Mouse (Mus musculus) limb, embryonic 14.5 days (tissue): Measurements from ENCODE around the gene Ebf3. TPM values are rescaled to one million over a fixed set of nuclear protein-coding genes. Genes with fewer than 3 reads are reported as not detected.
A peak's percentile ranks its signal among the peaks of the same experiment; 100 is the strongest.

Experiments
- ATAC-seq: fragments of 200-750 bp; cut with Nextera tagmentation; 2 replicates; pipeline ENCODE4 v1.8.0; 2017; ENCODE audit warnings: low read depth, moderate number of reproducible peaks, moderate TSS enrichment; ENCODE audit not compliant: low FRiP score
- DNase-seq: peaks from one replicate; pipeline ENCODE4 v3.0.0-alpha.2; 2015; ENCODE audit warnings: low spot score
- H3K27ac ChIP-seq: fragments of 300-500 bp; sonication (generic); replicated peaks from 2 replicates; pipeline ENCODE4 v1.5.1; 2014; ENCODE audit warnings: low read depth, mild to moderate bottlenecking, low read length, moderate library complexity, mixed read lengths
- H3K27me3 ChIP-seq: fragments of 300-500 bp; sonication (generic); 2 replicates; pipeline ENCODE4 v1.6.1; 2014; ENCODE audit warnings: low read length, mixed read lengths; ENCODE audit not compliant: control insufficient read depth, insufficient read depth
- H3K36me3 ChIP-seq: fragments of 300-500 bp; sonication (generic); 2 replicates; pipeline ENCODE4 v1.6.1; 2014; ENCODE audit warnings: mild to moderate bottlenecking, low read length, moderate library complexity, mixed read lengths; ENCODE audit not compliant: control insufficient read depth, insufficient read depth
- H3K4me1 ChIP-seq: fragments of 300-500 bp; sonication (generic); 2 replicates; pipeline ENCODE4 v1.6.1; 2014; ENCODE audit warnings: antibody characterized with exemption, low read length, mixed read lengths; ENCODE audit not compliant: control insufficient read depth, insufficient read depth
- H3K4me2 ChIP-seq: fragments of 300-500 bp; sonication (generic); replicated peaks from 2 replicates; pipeline ENCODE4 v1.6.1; 2014; ENCODE audit warnings: low read depth, mild to moderate bottlenecking, low read length, moderate library complexity; ENCODE audit not compliant: severe bottlenecking
- H3K4me3 ChIP-seq: fragments of 300-500 bp; sonication (generic); replicated peaks from 2 replicates; pipeline ENCODE4 v1.5.1; 2014; ENCODE audit warnings: low read length
- H3K9ac ChIP-seq: fragments of 300-500 bp; sonication (generic); 2 replicates; pipeline ENCODE4 v1.6.1; 2014; ENCODE audit warnings: mild to moderate bottlenecking, low read depth, low read length, moderate library complexity; ENCODE audit not compliant: severe bottlenecking
- H3K9me3 ChIP-seq: fragments of 300-500 bp; sonication (generic); 2 replicates; pipeline ENCODE4 v1.6.1; 2016; ENCODE audit warnings: low read length; ENCODE audit not compliant: control insufficient read depth
- POLR2A ChIP-seq: fragments of 200-500 bp; IDR thresholded peaks from 2 replicates; pipeline ENCODE4 v1.8.0; 2012; ENCODE audit warnings: inconsistent platforms, mild to moderate bottlenecking, moderate library complexity, borderline replicate concordance; ENCODE audit not compliant: insufficient read depth, insufficient read length; ENCODE audit errors: extremely low read depth
- WGBS: fragments of 180-500 bp; shearing (Covaris S2); extraction: QIAGEN DNeasy Blood & Tissue Kit; methylation state at CpG from one replicate; pipeline ENCODE4 v1.1.7; 2014; 5-methylcytosine and 5-hydroxymethylcytosine counted together
- polyA plus RNA-seq, 2 experiments: library from polyadenylated mRNA; depleted of rRNA in 1 of 2; stranded (reverse) in 1 of 2; unstranded in 1 of 2; fragments of >200 nt; fragmentation: Nextera tagmentation in 1 of 2; extraction: Ambion mirVana in 1 of 2; gene quantifications; 2 replicates each; pipeline versions ENCODE4 v1.2.1 to v1.2.3; 2012 to 2014

The Ebf3 gene
- polyA plus RNA-seq, 2 experiments, result 15.3 to 80.3 TPM

- no peak overlapping the region for H3K4me2 ChIP-seq
- H3K4me1 ChIP-seq, result no peaks in the 10 kb centered on the region; the same call in 1 of the 2 replicates
- ATAC-seq, result no peak
- TF ChIP-seq POLR2A, result no peak
- H3K36me3 ChIP-seq, result peaks cover 45% of the 10 kb centered on the region
- H3K9me3 ChIP-seq, result no peaks in the 10 kb centered on the region
- no peak overlapping the region for H3K9ac ChIP-seq
- peaks cover 2% of the 10 kb centered on the region; the same call in 1 of the 2 replicates for H3K27me3 ChIP-seq
- DNase-seq, result no peak
- no peak overlapping the region for H3K4me3 ChIP-seq
- no peak overlapping the region for H3K27ac ChIP-seq
- 81% methylated on average over 1 of the region's 1 CpGs for WGBS
Observed at GRCm38 (mm10) chr7:137213444-137213843, 100.8 kb downstream of the Ebf3 start.

- DNase-seq, result no peak
- H3K27ac ChIP-seq, result no peak overlapping the region
- H3K36me3 ChIP-seq, result peaks cover 46% of the 10 kb centered on the region
- H3K4me1 ChIP-seq, result peaks cover 4% of the 10 kb centered on the region; the same call in 1 of the 2 replicates
- ATAC-seq, result no peak
- no peak overlapping the region for H3K4me3 ChIP-seq
- peaks cover 8% of the 10 kb centered on the region; the same call in 1 of the 2 replicates for H3K27me3 ChIP-seq
- no peak for TF ChIP-seq POLR2A
- H3K9me3 ChIP-seq, result no peaks in the 10 kb centered on the region
- H3K9ac ChIP-seq, result no peak overlapping the region
- no peak overlapping the region for H3K4me2 ChIP-seq
- 25% methylated on average over 4 of the region's 4 CpGs for WGBS
Observed at GRCm38 (mm10) chr7:137211332-137211731, 102.9 kb downstream of the Ebf3 start.

DNA sequence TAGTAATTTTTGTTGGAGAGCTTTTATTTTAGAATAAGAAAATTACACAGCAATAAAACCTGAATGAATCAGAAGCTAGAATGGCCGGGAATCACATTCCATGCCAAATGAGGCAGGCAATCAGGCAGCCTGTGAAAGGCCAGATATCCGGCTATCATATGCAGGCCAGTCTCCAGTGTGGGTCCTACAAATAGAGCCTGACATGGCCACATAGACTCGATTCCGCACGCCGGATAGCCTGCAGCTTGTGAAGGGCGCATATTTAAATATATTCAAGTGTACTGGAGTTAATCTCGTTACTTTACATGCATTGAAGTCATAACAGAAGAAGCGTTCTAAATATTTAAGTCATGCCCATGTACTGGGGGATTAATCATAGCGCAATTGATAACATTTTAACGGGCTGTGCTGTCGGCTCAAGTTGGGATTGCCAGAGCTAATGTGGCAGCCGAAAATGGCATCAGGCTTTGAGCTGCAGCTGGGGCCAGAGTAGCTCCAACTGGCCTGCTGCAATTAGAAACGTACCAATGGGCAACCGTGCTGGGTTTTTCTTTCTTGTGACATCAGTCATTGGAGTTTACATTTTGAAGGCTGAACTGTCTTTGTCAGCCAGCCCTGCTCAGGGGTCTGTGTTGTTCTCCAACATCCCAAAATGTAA lies 104.4 kb downstream of the Ebf3 start:
- no peak overlapping the region for H3K9ac ChIP-seq
- H3K27ac ChIP-seq, result no peak overlapping the region
- TF ChIP-seq POLR2A, result no peak
- H3K36me3 ChIP-seq, result peaks cover 54% of the 10 kb centered on the region
- WGBS, result 60% methylated on average over 15 of the region's 15 CpGs
- no peak for ATAC-seq
- no peak overlapping the region for H3K4me3 ChIP-seq
- DNase-seq, result no peak
- no peaks in the 10 kb centered on the region for H3K9me3 ChIP-seq
- H3K4me1 ChIP-seq, result peaks cover 4% of the 10 kb centered on the region; the same call in 1 of the 2 replicates
- H3K4me2 ChIP-seq, result no peak overlapping the region
- peaks cover 8% of the 10 kb centered on the region; the same call in 1 of the 2 replicates for H3K27me3 ChIP-seq

DNA sequence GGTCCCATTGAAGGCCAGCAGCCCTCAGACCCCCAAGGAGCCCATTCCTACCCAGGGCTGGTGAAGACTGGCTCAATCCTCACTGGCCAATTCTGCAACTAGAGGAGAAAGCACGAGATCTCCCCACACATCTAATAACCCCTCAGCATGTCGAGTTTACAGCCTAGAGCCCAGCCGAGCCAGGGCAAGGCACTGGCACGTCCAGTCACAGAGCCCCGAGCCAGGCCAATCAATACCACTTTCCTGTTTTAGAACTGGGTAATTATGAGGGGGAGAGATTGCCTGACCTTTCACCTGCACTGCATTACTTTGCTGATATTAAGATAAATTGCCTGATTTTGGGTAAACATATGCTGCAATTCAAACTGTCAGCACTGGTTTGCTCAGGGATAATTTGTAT lies 105.7 kb downstream of the Ebf3 start:
- peaks cover 4% of the 10 kb centered on the region; the same call in 1 of the 2 replicates for H3K4me1 ChIP-seq
- no peaks in the 10 kb centered on the region for H3K9me3 ChIP-seq
- H3K4me3 ChIP-seq, result no peak overlapping the region
- 29% methylated on average over 5 of the region's 5 CpGs for WGBS
- no peak for DNase-seq
- no peak for TF ChIP-seq POLR2A
- peaks cover 8% of the 10 kb centered on the region; the same call in 1 of the 2 replicates for H3K27me3 ChIP-seq
- H3K4me2 ChIP-seq, result no peak overlapping the region
- no peak for ATAC-seq
- no peak overlapping the region for H3K9ac ChIP-seq
- H3K27ac ChIP-seq, result no peak overlapping the region
- H3K36me3 ChIP-seq, result peaks cover 49% of the 10 kb centered on the region

DNA sequence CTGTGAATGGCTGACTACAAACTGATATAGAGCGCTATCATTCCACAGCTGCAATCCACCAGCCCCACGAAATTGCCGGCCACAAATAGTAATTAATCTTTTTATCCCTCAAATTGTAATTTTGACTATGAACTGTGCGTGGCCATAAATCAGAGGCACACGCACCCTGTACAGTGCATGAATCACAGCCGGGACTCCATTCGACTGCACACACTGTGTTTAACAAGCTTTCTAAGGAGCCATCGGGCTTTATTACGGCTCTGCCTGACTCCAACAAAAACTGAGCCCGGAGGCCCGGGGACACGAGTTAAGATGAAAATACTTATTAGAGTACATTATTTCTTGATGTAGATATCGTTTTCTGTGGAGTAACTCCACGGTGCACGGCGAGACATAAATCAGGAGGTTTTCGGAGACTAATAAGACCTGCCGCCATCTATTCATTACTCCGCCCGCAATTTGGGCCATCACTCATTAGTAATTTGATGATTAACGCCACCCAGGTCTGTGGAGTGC lies 107.4 kb downstream of the Ebf3 start:
- H3K9ac ChIP-seq, result no peak overlapping the region
- no peak for DNase-seq
- H3K27ac ChIP-seq, result no peak overlapping the region
- no peaks in the 10 kb centered on the region for H3K9me3 ChIP-seq
- ATAC-seq, result 0 out of 2 replicates have a peak, but pooled peaks have one; percentile 14
- no peak for TF ChIP-seq POLR2A
- 0 out of 2 replicates have a peak overlapping the region, but pooled peaks have one; percentile 7 for H3K4me2 ChIP-seq
- peaks cover 48% of the 10 kb centered on the region for H3K36me3 ChIP-seq
- WGBS, result 28% methylated on average over 21 of the region's 21 CpGs
- H3K4me3 ChIP-seq, result no peak overlapping the region
- peaks cover 8% of the 10 kb centered on the region; the same call in 1 of the 2 replicates for H3K27me3 ChIP-seq
- H3K4me1 ChIP-seq, result peaks cover 4% of the 10 kb centered on the region; the same call in 1 of the 2 replicates
